Mouse (Mus musculus): Measurements from ENCODE around the gene Tubb2a. TPM values are rescaled to one million over a fixed set of nuclear protein-coding genes. Genes with fewer than 3 reads are reported as not detected.

Gene Tubb2a
- total RNA-seq, 2 experiments from 2014 or later: 2,795 to 2,863 TPM

DNA sequence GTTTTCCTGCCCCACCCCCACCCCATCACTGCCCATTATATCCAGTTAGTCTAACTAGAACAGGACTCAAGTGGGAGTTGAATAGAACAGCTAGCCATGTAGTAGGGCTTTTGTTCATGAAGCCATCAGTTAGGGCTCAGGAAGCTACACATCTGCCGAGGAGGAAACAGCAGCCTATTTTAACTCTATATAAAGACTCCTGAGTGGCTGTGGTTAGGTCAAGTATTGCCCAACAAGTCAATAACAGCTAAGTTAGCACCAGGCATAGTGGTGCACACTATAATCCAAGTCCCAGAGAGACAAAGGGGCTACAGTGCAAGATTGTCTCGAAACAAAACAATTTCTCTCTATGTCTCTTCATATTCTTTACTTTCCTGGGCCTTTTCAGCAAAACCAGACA lies 45.8 kb downstream of the Tubb2a start:
- intact Hi-C loops (cut with DNase I): no loop called here
- DNase-seq (ENCODE audit: extremely low spot score in 1 of 2, low spot score in 2 of 2): no peak

Other genes with a start within 250 kb of the Tubb2a start
- gene Serpinb6e, start 234.6 kb downstream of the Tubb2a start, total RNA-seq (2021): not detected
- gene Serpinb6c, start 172.3 kb downstream of the Tubb2a start, total RNA-seq (2021): under 1 TPM; 0.34 to 0.60 TPM
- gene Nqo2, start 113.3 kb downstream of the Tubb2a start, total RNA-seq (2021): 1 to 10 TPM; 4.6 TPM
- gene Ripk1, start 75.6 kb downstream of the Tubb2a start, total RNA-seq (2021): 1 to 10 TPM; 7.5 to 8.4 TPM
- gene Serpinb6a, start 75.2 kb downstream of the Tubb2a start, total RNA-seq (2021): 10 to 100 TPM; 37.6 to 41.9 TPM
- gene Bphl, start 40.4 kb downstream of the Tubb2a start, total RNA-seq (2021): 10 to 100 TPM; 28.5 to 32.1 TPM
- gene Tubb2b, start 52.5 kb upstream of the Tubb2a start, total RNA-seq (2021): 1,000 to 10,000 TPM; 1,287 to 1,419 TPM
- 10 to 100 TPM; 29.5 to 30.0 TPM for gene Psmg4, start 85.0 kb upstream of the Tubb2a start, total RNA-seq (2021)

Measured in left cerebral cortex, postnatal 10 days (tissue).